Mouse (Mus musculus): Measurements from ENCODE around the gene Smim10l1. TPM values are rescaled to one million over a fixed set of nuclear protein-coding genes. Genes with fewer than 3 reads are reported as not detected.

Smim10l1 gene
- 68.2 and 70.8 TPM in 2 replicates for polyA plus RNA-seq (2014; fragmentation: Nextera tagmentation; extraction: Ambion mirVana)

GRCm38 (mm10) chr6:133104609-133104921 lies at the start of gene Smim10l1:
Smim10l1 (plus strand) TSS chr6:133104909.
- H3K36me3 ChIP-seq (ENCODE audit: control insufficient read depth, insufficient read depth, low read length): no peaks in the 10 kb centered on the region
- peak within 1 kb of the TSS; percentile 78 for H3K4me3 ChIP-seq (ENCODE audit: low read depth, low read length)
- no peak for DNase-seq (ENCODE audit: low spot score)
- H3K4me1 ChIP-seq (ENCODE audit: control insufficient read depth, insufficient read depth, low read length): no peaks in the 10 kb centered on the region
- peak within 1 kb of the TSS; percentile 52 for H3K4me2 ChIP-seq (ENCODE audit: low read depth, severe bottlenecking)
- no peaks in the 10 kb centered on the region for H3K9me3 ChIP-seq (ENCODE audit: control insufficient read depth, low read length)
- H3K27me3 ChIP-seq (ENCODE audit: control insufficient read depth, insufficient read depth, low read length): no peaks in the 10 kb centered on the region
- H3K27ac ChIP-seq (replicated peaks; ENCODE audit: low read depth, low read length): peak within 1 kb of the TSS; percentile 96
- no peak for ATAC-seq (ENCODE audit: insufficient number of reproducible peaks, low FRiP score, low TSS enrichment, low read depth)
- H3K9ac ChIP-seq (ENCODE audit: low read length): peak within 1 kb of the TSS; percentile 95

- Histone ChIP-seq H3K27me3 (ENCODE audit: control insufficient read depth, insufficient read depth, low read length) (no peaks in the 10 kb centered on the region), H3K9me3 (ENCODE audit: control insufficient read depth, low read length) (no peaks in the 10 kb centered on the region), H3K36me3 (ENCODE audit: control insufficient read depth, insufficient read depth, low read length) (no peaks in the 10 kb centered on the region), H3K4me2 (ENCODE audit: low read depth, severe bottlenecking) (no peak within 1 kb of the TSS), H3K4me1 (ENCODE audit: control insufficient read depth, insufficient read depth, low read length) (no peaks in the 10 kb centered on the region), H3K9ac (ENCODE audit: low read length) (no peak within 1 kb of the TSS), H3K27ac (replicated peaks; ENCODE audit: low read depth, low read length) (no peak within 1 kb of the TSS), H3K4me3 (ENCODE audit: low read depth, low read length) (no peak within 1 kb of the TSS)
- DNase-seq (ENCODE audit: low spot score): no peak
- ATAC-seq (ENCODE audit: insufficient number of reproducible peaks, low FRiP score, low TSS enrichment, low read depth): no peak
These were observed 49.0 kb upstream of the Smim10l1 start, which contains the start of gene Tas2r140 for GRCm38 (mm10) chr6:133055716-133056115. Tas2r140 (minus strand) TSS chr6:133055816.

GRCm38 (mm10) chr6:133092226-133092625 lies 12.5 kb upstream of the Smim10l1 start:
- Histone ChIP-seq H3K9ac (ENCODE audit: low read length) (no peak overlapping the region), H3K36me3 (ENCODE audit: control insufficient read depth, insufficient read depth, low read length) (no peaks in the 10 kb centered on the region), H3K27me3 (ENCODE audit: control insufficient read depth, insufficient read depth, low read length) (no peaks in the 10 kb centered on the region), H3K9me3 (ENCODE audit: control insufficient read depth, low read length) (no peaks in the 10 kb centered on the region), H3K4me2 (ENCODE audit: low read depth, severe bottlenecking) (no peak overlapping the region), H3K27ac (replicated peaks; ENCODE audit: low read depth, low read length) (no peak overlapping the region), H3K4me1 (ENCODE audit: control insufficient read depth, insufficient read depth, low read length) (no peaks in the 10 kb centered on the region), H3K4me3 (ENCODE audit: low read depth, low read length) (no peak overlapping the region)
- DNase-seq (ENCODE audit: low spot score) (no peak), ATAC-seq (ENCODE audit: insufficient number of reproducible peaks, low FRiP score, low TSS enrichment, low read depth) (no peak)
- 86% methylated on average over 8 of the region's 8 CpGs for WGBS

GRCm38 (mm10) chr6:133102430-133102829 lies 2.3 kb upstream of the Smim10l1 start:
- H3K4me1 ChIP-seq (ENCODE audit: control insufficient read depth, insufficient read depth, low read length): no peaks in the 10 kb centered on the region
- no peak overlapping the region for H3K4me3 ChIP-seq (ENCODE audit: low read depth, low read length)
- H3K27ac ChIP-seq (replicated peaks; ENCODE audit: low read depth, low read length): no peak overlapping the region
- ATAC-seq (ENCODE audit: insufficient number of reproducible peaks, low FRiP score, low TSS enrichment, low read depth): no peak
- H3K4me2 ChIP-seq (ENCODE audit: low read depth, severe bottlenecking): no peak overlapping the region
- no peaks in the 10 kb centered on the region for H3K27me3 ChIP-seq (ENCODE audit: control insufficient read depth, insufficient read depth, low read length)
- DNase-seq (ENCODE audit: low spot score): no peak
- no peak overlapping the region for H3K9ac ChIP-seq (ENCODE audit: low read length)
- H3K9me3 ChIP-seq (ENCODE audit: control insufficient read depth, low read length): no peaks in the 10 kb centered on the region
- 46% methylated on average over 1 of the region's 1 CpGs for WGBS
- no peaks in the 10 kb centered on the region for H3K36me3 ChIP-seq (ENCODE audit: control insufficient read depth, insufficient read depth, low read length)

- 2% methylated on average over 62 of the region's 62 CpGs for WGBS
- DNase-seq (ENCODE audit: low spot score): peak; percentile 89
- no peaks in the 10 kb centered on the region for H3K27me3 ChIP-seq (ENCODE audit: control insufficient read depth, insufficient read depth, low read length)
These were observed 482 bp downstream of the Smim10l1 start for GRCm38 (mm10) chr6:133104922-133105859.

More at GRCm38 (mm10) chr6:133104922-133105859, 482 bp downstream of the Smim10l1 start:
- Histone ChIP-seq H3K4me2 (ENCODE audit: low read depth, severe bottlenecking) (peak overlapping the region; percentile 52), H3K4me3 (ENCODE audit: low read depth, low read length) (peak overlapping the region; percentile 78), H3K27ac (replicated peaks; ENCODE audit: low read depth, low read length) (peak overlapping the region; percentile 96), H3K4me1 (ENCODE audit: control insufficient read depth, insufficient read depth, low read length) (no peaks in the 10 kb centered on the region), H3K36me3 (ENCODE audit: control insufficient read depth, insufficient read depth, low read length) (no peaks in the 10 kb centered on the region), H3K9me3 (ENCODE audit: control insufficient read depth, low read length) (no peaks in the 10 kb centered on the region), H3K9ac (ENCODE audit: low read length) (peak overlapping the region; percentile 95)
- peak; percentile 95 for ATAC-seq (ENCODE audit: insufficient number of reproducible peaks, low FRiP score, low TSS enrichment, low read depth)

Other genes with a start within 250 kb of the Smim10l1 start
- gene Tas2r116, start 249.5 kb upstream of the Smim10l1 start, polyA plus RNA-seq (2014; fragmentation: Nextera tagmentation; extraction: Ambion mirVana): not detected in 2 replicates
- not detected in 2 replicates for gene Tas2r110, start 236.9 kb upstream of the Smim10l1 start, polyA plus RNA-seq (2014; fragmentation: Nextera tagmentation; extraction: Ambion mirVana)
- gene Tas2r113, start 211.9 kb upstream of the Smim10l1 start, polyA plus RNA-seq (2014; fragmentation: Nextera tagmentation; extraction: Ambion mirVana): not detected in 2 replicates
- gene Tas2r125, start 195.3 kb upstream of the Smim10l1 start, polyA plus RNA-seq (2014; fragmentation: Nextera tagmentation; extraction: Ambion mirVana): not detected in 2 replicates
- not detected in 2 replicates for gene Tas2r129, start 153.8 kb upstream of the Smim10l1 start, polyA plus RNA-seq (2014; fragmentation: Nextera tagmentation; extraction: Ambion mirVana)
- not detected in 2 replicates for gene Tas2r131, start 147.0 kb upstream of the Smim10l1 start, polyA plus RNA-seq (2014; fragmentation: Nextera tagmentation; extraction: Ambion mirVana)
- not detected in 2 replicates for gene Tas2r109, start 123.9 kb upstream of the Smim10l1 start, polyA plus RNA-seq (2014; fragmentation: Nextera tagmentation; extraction: Ambion mirVana)
- not detected in 2 replicates for gene Tas2r103, start 67.8 kb upstream of the Smim10l1 start, polyA plus RNA-seq (2014; fragmentation: Nextera tagmentation; extraction: Ambion mirVana)
- not detected in 2 replicates for gene Tas2r140, start 49.1 kb upstream of the Smim10l1 start, polyA plus RNA-seq (2014; fragmentation: Nextera tagmentation; extraction: Ambion mirVana)
- gene 5530400C23Rik, start 187.3 kb downstream of the Smim10l1 start, polyA plus RNA-seq (2014; fragmentation: Nextera tagmentation; extraction: Ambion mirVana): not detected in 2 replicates

All from limb, embryonic 11.5 days (tissue).